Mouse (Mus musculus) lung, adult 10 weeks (tissue): Measurements from ENCODE around the gene Slc39a12. TPM values are rescaled to one million over a fixed set of nuclear protein-coding genes. Genes with fewer than 3 reads are reported as not detected.

ENCODE experiments used
- polyA plus RNA-seq: library from polyadenylated mRNA; stranded (reverse); fragments of 350-450 nt; fragmentation: Illumina TruSeq; extraction: RNeasy Lipid Tissue Mini Kit (QIAGEN cat#74804); gene quantifications from one replicate; pipeline ENCODE4 v1.2.3, GENCODE M21; 2014; ENCODE audit warnings: low read depth, low replicate concordance; ENCODE audit not compliant: insufficient read depth

Slc39a12 gene
- 0.08 TPM for polyA plus RNA-seq

GRCm38 (mm10) chr2:14388162-14388561 lies at the start of gene Slc39a12:
Slc39a12 (plus strand) TSS chr2:14388316.

Other genes with a start within 250 kb of the Slc39a12 start
- not detected for gene Tmem236, start 213.8 kb upstream of the Slc39a12 start, polyA plus RNA-seq
- gene Mrc1, start 158.9 kb upstream of the Slc39a12 start, polyA plus RNA-seq: 21.2 TPM
- 2.3 TPM for gene Cacnb2, start 214.8 kb downstream of the Slc39a12 start, polyA plus RNA-seq